Mouse (Mus musculus): ENCODE measurements around the gene Ndp.

Gene Ndp

GRCm38 (mm10) chrX:16911241-16911873, at the start of gene Ndp:
Gene Ndp, minus strand, starts transcription at chrX:16911774.
- no peak for DNase-seq

- DNase-seq, result no peak
Observed at GRCm38 (mm10) chrX:16954767-16955166, 43.2 kb upstream of the Ndp start.

- no peak for DNase-seq
Observed at GRCm38 (mm10) chrX:16918006-16918405, 6.4 kb upstream of the Ndp start.

- DNase-seq, result no peak
Observed at GRCm38 (mm10) chrX:16913118-16913517, 1.5 kb upstream of the Ndp start.

- no peak for DNase-seq
Observed at GRCm38 (mm10) chrX:16911911-16912310, 337 bp upstream of the Ndp start.

GRCm38 (mm10) chrX:16910211-16911095, 1.1 kb downstream of the Ndp start:
- DNase-seq, result no peak

- no peak for DNase-seq
Observed at GRCm38 (mm10) chrX:16908652-16909051, 2.9 kb downstream of the Ndp start.

- DNase-seq, result no peak
Observed at GRCm38 (mm10) chrX:16907554-16907953, 4.0 kb downstream of the Ndp start.

GRCm38 (mm10) chrX:16894377-16895175, 17.0 kb downstream of the Ndp start:
- no peak for DNase-seq

GRCm38 (mm10) chrX:16867640-16868314, 43.8 kb downstream of the Ndp start:
- no peak for DNase-seq

GRCm38 (mm10) chrX:16860244-16860643, 51.3 kb downstream of the Ndp start:
- no peak for DNase-seq

- no peak for DNase-seq
Observed at GRCm38 (mm10) chrX:16846034-16846433, 65.5 kb downstream of the Ndp start.

- no peak for DNase-seq
Observed at GRCm38 (mm10) chrX:16841443-16841842, 70.1 kb downstream of the Ndp start.

GRCm38 (mm10) chrX:16837293-16837692, 74.3 kb downstream of the Ndp start:
- no peak for DNase-seq

GRCm38 (mm10) chrX:16836488-16837082, 75.0 kb downstream of the Ndp start:
- DNase-seq, result no peak

Data from right cerebral cortex, postnatal 25 days (tissue).